Mouse (Mus musculus) midbrain, postnatal 0 days (tissue): Measurements from ENCODE around the gene Sgo1. TPM values are rescaled to one million over a fixed set of nuclear protein-coding genes. Genes with fewer than 3 reads are reported as not detected.

ENCODE experiments used
- ATAC-seq: fragments of 200-750 bp; cut with Nextera tagmentation; 2 replicates; pipeline ENCODE4 v1.8.0; 2017; ENCODE audit warnings: moderate number of reproducible peaks, mild to moderate bottlenecking, moderate TSS enrichment, moderate library complexity; ENCODE audit not compliant: low FRiP score
- DNase-seq: peaks from one replicate; pipeline ENCODE4 v3.0.0-alpha.2; 2015; ENCODE audit warnings: low spot score
- H3K27ac ChIP-seq: fragments of 300-500 bp; sonication (generic); 2 replicates; pipeline ENCODE4 v1.5.1; 2014; ENCODE audit warnings: low read depth, mild to moderate bottlenecking, low read length, mixed read lengths
- H3K27me3 ChIP-seq: fragments of 300-500 bp; sonication (generic); 2 replicates; pipeline ENCODE4 v1.6.1; 2014; ENCODE audit warnings: low read length, control low read depth, mixed read lengths; ENCODE audit not compliant: insufficient read depth
- H3K36me3 ChIP-seq: fragments of 300-500 bp; sonication (generic); 2 replicates; pipeline ENCODE4 v1.6.1; 2014; ENCODE audit warnings: low read length, control low read depth, mixed read lengths; ENCODE audit not compliant: insufficient read depth
- H3K4me1 ChIP-seq: fragments of 300-500 bp; sonication (generic); 2 replicates; pipeline ENCODE4 v1.6.1; 2014; ENCODE audit warnings: mild to moderate bottlenecking, control low read depth, antibody characterized with exemption, low read length, mixed read lengths; ENCODE audit not compliant: insufficient read depth
- H3K4me2 ChIP-seq: fragments of 300-500 bp; sonication (generic); 2 replicates; pipeline ENCODE4 v1.6.1; 2014; ENCODE audit warnings: low read depth, mild to moderate bottlenecking, low read length, mixed read lengths; ENCODE audit not compliant: poor library complexity, severe bottlenecking
- H3K4me3 ChIP-seq: fragments of 300-500 bp; sonication (generic); 2 replicates; pipeline ENCODE4 v1.5.1; 2014; ENCODE audit warnings: low read depth, mild to moderate bottlenecking, low read length, moderate library complexity
- H3K9ac ChIP-seq: fragments of 300-500 bp; sonication (generic); replicated peaks from 2 replicates; pipeline ENCODE4 v1.6.1; 2014; ENCODE audit warnings: mild to moderate bottlenecking, low read length, moderate library complexity, mixed read lengths; ENCODE audit not compliant: poor library complexity, severe bottlenecking
- H3K9me3 ChIP-seq: fragments of 300-500 bp; sonication (generic); 2 replicates; pipeline ENCODE4 v1.6.1; 2016; ENCODE audit warnings: low read length, control low read depth
- CTCF ChIP-seq: IDR thresholded peaks from 2 replicates; pipeline ENCODE4 v1.5.1; 2016; ENCODE audit warnings: antibody characterized with exemption, mild to moderate bottlenecking
- WGBS: fragments of 180-500 bp; shearing (Covaris S2); extraction: QIAGEN DNeasy Blood & Tissue Kit; methylation state at CpG from one replicate; pipeline ENCODE4 v1.1.7; 2014; 5-methylcytosine and 5-hydroxymethylcytosine counted together
- polyA plus RNA-seq: library from polyadenylated mRNA; unstranded; fragments of >200 nt; fragmentation: Nextera tagmentation; extraction: Ambion mirVana; gene quantifications from 2 replicates; pipeline ENCODE4 v1.2.1, GENCODE M21; 2015
- total RNA-seq: library from RNA; depleted of rRNA; stranded (reverse); fragments of >200 nt; gene quantifications from 2 replicates; pipeline ENCODE4 v1.2.3, GENCODE M21; 2014; rRNA removed

Sgo1 gene
- total and polyA plus RNA-seq, 2 experiments from 2014 or later = 2.2 TPM

DNA sequence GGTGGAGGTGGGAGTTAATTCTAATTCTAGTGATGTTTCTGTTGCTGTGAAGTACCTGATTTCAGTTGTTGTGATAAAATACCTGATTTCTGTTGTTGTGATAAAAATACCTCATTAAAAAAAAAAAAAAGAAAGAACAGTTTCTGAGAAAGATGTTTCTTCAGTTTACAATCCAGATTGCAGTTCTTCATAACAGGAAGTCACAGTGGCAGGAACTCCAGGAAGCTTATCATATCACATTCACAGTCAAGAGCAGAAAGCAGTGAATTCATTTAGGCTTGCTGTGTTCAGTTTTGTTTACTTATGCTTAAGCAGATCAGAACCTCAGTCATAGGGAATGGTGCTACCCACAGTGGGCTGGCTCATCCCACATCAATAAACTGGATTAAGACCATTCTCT, 57.8 kb downstream of the Sgo1 start:
- Histone ChIP-seq H3K9ac (no peak overlapping the region), H3K4me1 (no peaks in the 10 kb centered on the region), H3K27ac (no peak overlapping the region), H3K9me3 (no peaks in the 10 kb centered on the region), H3K36me3 (peaks cover 5% of the 10 kb centered on the region; the same call in 1 of the 2 replicates), H3K4me3 (no peak overlapping the region), H3K27me3 (no peaks in the 10 kb centered on the region), H3K4me2 (no peak overlapping the region)
- TF ChIP-seq CTCF = no peak
- no peak for ATAC-seq
- no peak for DNase-seq

DNA sequence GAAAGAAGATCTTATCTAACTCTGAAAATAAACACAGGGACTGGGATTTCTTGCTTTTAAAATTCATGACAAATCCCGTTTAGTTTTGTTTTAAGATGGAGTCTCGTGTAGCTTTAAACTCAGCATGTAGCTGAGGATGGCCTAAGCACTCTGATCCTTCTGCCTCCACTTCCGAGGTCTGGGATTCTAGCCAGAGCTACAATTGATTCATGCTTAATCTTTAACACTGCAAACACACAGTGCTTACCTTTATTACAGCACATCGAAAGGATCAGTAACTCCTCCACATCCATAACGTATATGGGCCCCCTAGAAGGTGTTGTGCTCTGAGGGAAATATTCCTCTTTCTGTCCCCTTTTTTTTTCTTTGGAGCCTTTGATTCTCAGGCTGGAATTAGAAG, 61.0 kb downstream of the Sgo1 start:
- no peak for ATAC-seq
- no peaks in the 10 kb centered on the region; the same call in 1 of the 2 replicates for H3K36me3 ChIP-seq

GRCm38 (mm10) chr17:53627497-53627896, 61.6 kb downstream of the Sgo1 start:
- no peak for DNase-seq
- H3K9ac ChIP-seq = no peak overlapping the region
- 78% methylated on average over 4 of the region's 4 CpGs for WGBS
- H3K27me3 ChIP-seq = no peaks in the 10 kb centered on the region
- ATAC-seq = no peak
- no peak overlapping the region for H3K27ac ChIP-seq
- no peak for TF ChIP-seq CTCF
- H3K4me3 ChIP-seq = no peak overlapping the region
- no peaks in the 10 kb centered on the region for H3K4me1 ChIP-seq
- no peak overlapping the region for H3K4me2 ChIP-seq
- H3K36me3 ChIP-seq = no peaks in the 10 kb centered on the region; the same call in 1 of the 2 replicates
- H3K9me3 ChIP-seq = no peaks in the 10 kb centered on the region

More for the DNA sequence above, 61.0 kb downstream of the Sgo1 start:
- Histone ChIP-seq H3K27me3 (no peaks in the 10 kb centered on the region), H3K4me1 (no peaks in the 10 kb centered on the region), H3K4me3 (no peak overlapping the region), H3K9me3 (no peaks in the 10 kb centered on the region), H3K9ac (no peak overlapping the region), H3K4me2 (no peak overlapping the region), H3K27ac (no peak overlapping the region)
- WGBS = 58% methylated on average over 5 of the region's 5 CpGs
- TF ChIP-seq CTCF = no peak
- DNase-seq = no peak

DNA sequence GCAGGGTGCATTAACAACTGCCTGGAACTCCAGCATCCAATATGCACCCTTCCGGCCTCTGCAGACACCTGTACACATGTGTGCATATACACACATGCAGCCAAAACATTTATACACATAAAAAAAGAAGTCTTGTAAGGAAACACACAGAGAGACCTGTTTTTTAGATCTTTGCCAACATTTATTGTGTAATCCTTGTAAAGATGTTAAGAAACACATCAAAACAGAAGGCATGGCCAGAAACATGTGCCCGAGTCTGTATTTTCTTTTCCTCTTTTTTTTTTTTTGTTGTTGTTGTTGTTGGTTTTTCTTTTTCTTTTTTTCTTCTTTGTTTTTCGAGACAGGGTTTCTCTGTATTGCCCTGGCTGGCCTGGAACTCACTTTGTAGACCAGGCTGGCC, 63.0 kb downstream of the Sgo1 start:
- Histone ChIP-seq H3K9ac (no peak overlapping the region), H3K27ac (no peak overlapping the region), H3K4me1 (no peaks in the 10 kb centered on the region), H3K27me3 (no peaks in the 10 kb centered on the region), H3K4me2 (no peak overlapping the region), H3K36me3 (no peaks in the 10 kb centered on the region; the same call in 1 of the 2 replicates), H3K4me3 (no peak overlapping the region), H3K9me3 (no peaks in the 10 kb centered on the region)
- 87% methylated on average over 3 of the region's 3 CpGs for WGBS
- DNase-seq (no peak), ATAC-seq (no peak)
- TF ChIP-seq CTCF = no peak

Other genes starting within 250 kb of the Sgo1 start
- gene Efhb, start 226.0 kb downstream of the Sgo1 start, total RNA-seq = 1.2 and 3.1 TPM in 2 replicates
- 0.66 and 1.0 TPM in 2 replicates for gene Efhb, start 226.0 kb downstream of the Sgo1 start, polyA plus RNA-seq
- 98.9 and 112 TPM in 2 replicates for gene Rab5a, start 210.1 kb downstream of the Sgo1 start, total RNA-seq
- gene Rab5a, start 210.1 kb downstream of the Sgo1 start, polyA plus RNA-seq = 101 and 112 TPM in 2 replicates
- not detected in 2 replicates for gene Pp2d1, start 149.9 kb downstream of the Sgo1 start, total RNA-seq
- 0.26 and 0.42 TPM in 2 replicates for gene Pp2d1, start 149.9 kb downstream of the Sgo1 start, polyA plus RNA-seq
- 17.2 and 22.5 TPM in 2 replicates for gene Kat2b, start 122.5 kb downstream of the Sgo1 start, total RNA-seq
- gene Kat2b, start 122.5 kb downstream of the Sgo1 start, polyA plus RNA-seq = 2.4 and 3.6 TPM in 2 replicates
- gene Sult1c2, start 157.0 kb upstream of the Sgo1 start, total RNA-seq = not detected in 2 replicates
- not detected in 2 replicates for gene Sult1c2, start 157.0 kb upstream of the Sgo1 start, polyA plus RNA-seq